Mouse (Mus musculus): ENCODE data around the gene Klk7.

The Klk7 gene

GRCm38 (mm10) chr7:43810994-43811393 is at the start of gene Klk7:
Klk7 (plus strand) TSS chr7:43811294.
- DNase-seq: no peak

- no peak for DNase-seq
These were observed 44.6 kb upstream of the Klk7 start for GRCm38 (mm10) chr7:43766484-43766883.

GRCm38 (mm10) chr7:43768597-43768996 is 42.5 kb upstream of the Klk7 start, which contains the start of gene Klk12:
Klk12 (plus strand) TSS chr7:43768897.
- no peak for DNase-seq

GRCm38 (mm10) chr7:43769636-43770035 is 41.5 kb upstream of the Klk7 start:
- DNase-seq: no peak

GRCm38 (mm10) chr7:43770701-43771100 is 40.4 kb upstream of the Klk7 start:
- DNase-seq: no peak

- DNase-seq: no peak
These were observed 39.2 kb upstream of the Klk7 start for GRCm38 (mm10) chr7:43771916-43772315.

GRCm38 (mm10) chr7:43772901-43773300 is 38.2 kb upstream of the Klk7 start:
- no peak for DNase-seq

- DNase-seq: no peak
These were observed 36.7 kb upstream of the Klk7 start, which contains the start of gene Klk11 for GRCm38 (mm10) chr7:43774364-43774763. Klk11 (plus strand) TSS chr7:43774604.

GRCm38 (mm10) chr7:43774802-43775201 is 36.3 kb upstream of the Klk7 start:
- no peak for DNase-seq

GRCm38 (mm10) chr7:43775311-43776057 is 35.6 kb upstream of the Klk7 start:
- DNase-seq: no peak

GRCm38 (mm10) chr7:43776506-43776905 is 34.6 kb upstream of the Klk7 start:
- DNase-seq: no peak

- no peak for DNase-seq
These were observed 33.7 kb upstream of the Klk7 start for GRCm38 (mm10) chr7:43777423-43777822.

- DNase-seq: no peak
These were observed 32.7 kb upstream of the Klk7 start for GRCm38 (mm10) chr7:43778176-43778970.

- no peak for DNase-seq
These were observed 30.9 kb upstream of the Klk7 start for GRCm38 (mm10) chr7:43780241-43780640.

GRCm38 (mm10) chr7:43780746-43781145 is 30.3 kb upstream of the Klk7 start, which contains the start of gene Klk10:
Klk10 (plus strand) TSS chr7:43781035.
- no peak for DNase-seq

- DNase-seq: no peak
These were observed 29.6 kb upstream of the Klk7 start for GRCm38 (mm10) chr7:43781541-43781940.

- DNase-seq: peak; percentile 12
These were observed 28.5 kb upstream of the Klk7 start for GRCm38 (mm10) chr7:43782275-43783265.

- no peak for DNase-seq
These were observed 25.8 kb upstream of the Klk7 start for GRCm38 (mm10) chr7:43785286-43785685.

GRCm38 (mm10) chr7:43788096-43788495 is 23.0 kb upstream of the Klk7 start:
- no peak for DNase-seq

GRCm38 (mm10) chr7:43789295-43789694 is 21.8 kb upstream of the Klk7 start:
- DNase-seq: no peak

- no peak for DNase-seq
These were observed 19.5 kb upstream of the Klk7 start, which contains the start of gene Klk9 for GRCm38 (mm10) chr7:43791591-43791990. Klk9 (plus strand) TSS chr7:43791891.

GRCm38 (mm10) chr7:43796355-43796754 is 14.7 kb upstream of the Klk7 start:
- no peak for DNase-seq

- DNase-seq: no peak
These were observed 13.7 kb upstream of the Klk7 start, which contains the start of gene Klk8 for GRCm38 (mm10) chr7:43797333-43797769. Klk8 (plus strand) TSS chr7:43797577.
